Mouse (Mus musculus): ENCODE measurements around the gene Dnajb12. TPM values are rescaled to one million over a fixed set of nuclear protein-coding genes. Genes with fewer than 3 reads are reported as not detected.

Gene Dnajb12
- polyA plus RNA-seq, 1 experiment: 20.5 TPM

DNA sequence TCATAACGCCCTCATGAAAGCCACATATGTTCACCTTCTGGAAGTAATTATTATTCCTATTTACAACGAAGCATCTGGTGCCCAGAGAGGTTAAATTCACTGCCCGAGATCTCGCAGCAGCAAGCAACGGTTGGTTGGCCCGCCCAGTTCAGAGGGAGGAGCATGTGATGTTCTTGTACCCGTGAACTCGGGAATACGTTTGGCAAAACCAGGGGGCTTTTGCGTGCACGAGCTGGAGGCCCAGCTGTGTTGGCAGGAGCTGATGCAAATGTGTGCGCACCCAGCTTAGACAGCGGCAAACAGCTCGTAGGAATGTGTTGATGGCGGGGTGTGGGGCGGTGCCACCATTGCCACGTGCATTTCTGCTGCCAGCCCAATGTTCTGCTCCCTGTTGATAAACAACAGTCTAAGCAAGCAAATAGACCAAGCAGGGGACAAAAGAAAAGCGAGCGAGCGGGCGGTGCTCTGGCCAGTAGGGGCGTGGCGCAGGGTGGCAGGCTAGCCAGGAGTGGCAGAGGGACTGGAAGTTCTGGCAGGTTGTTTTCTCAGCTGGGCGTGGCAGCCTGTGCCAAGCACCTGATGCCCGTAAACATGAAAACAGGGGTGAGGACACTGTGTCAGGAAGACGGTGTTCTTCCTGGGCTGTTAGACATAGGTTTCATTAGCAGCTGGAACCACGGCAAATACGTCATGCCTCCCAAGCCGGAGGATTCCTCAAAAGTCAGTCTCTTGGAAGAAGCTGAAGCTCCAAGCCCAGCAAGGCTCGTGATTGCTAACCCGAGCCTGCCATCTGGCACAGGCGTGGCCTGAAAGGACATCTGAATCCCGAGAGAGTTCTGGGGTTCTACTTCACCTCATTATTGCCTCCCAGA is 41.7 kb downstream of the Dnajb12 start:
- TF ChIP-seq CTCF (IDR thresholded peaks at IDR 0.05; ENCODE audit: control insufficient read depth, insufficient read depth, low read length): peak; percentile 25; the same call in 1 of the 2 replicates
- TF ChIP-seq POLR2A (IDR thresholded peaks at IDR 0.05; ENCODE audit: borderline replicate concordance, control insufficient read depth, low read depth, low read length): no peak; the same call in 1 of the 2 replicates
- 9% methylated on average over 33 of the region's 33 CpGs for WGBS
- Histone ChIP-seq H3K27ac (ENCODE audit: control insufficient read depth, insufficient read depth, low read depth, low read length, poor library complexity) (peak overlapping the region; percentile 90), H3K4me3 (replicated peaks; ENCODE audit: control insufficient read depth, low read depth, low read length) (peak overlapping the region; percentile 74), H3K4me1 (ENCODE audit: control insufficient read depth, insufficient read depth, low read length) (peaks cover 4% of the 10 kb centered on the region; the same call in 1 of the 2 replicates)

DNA sequence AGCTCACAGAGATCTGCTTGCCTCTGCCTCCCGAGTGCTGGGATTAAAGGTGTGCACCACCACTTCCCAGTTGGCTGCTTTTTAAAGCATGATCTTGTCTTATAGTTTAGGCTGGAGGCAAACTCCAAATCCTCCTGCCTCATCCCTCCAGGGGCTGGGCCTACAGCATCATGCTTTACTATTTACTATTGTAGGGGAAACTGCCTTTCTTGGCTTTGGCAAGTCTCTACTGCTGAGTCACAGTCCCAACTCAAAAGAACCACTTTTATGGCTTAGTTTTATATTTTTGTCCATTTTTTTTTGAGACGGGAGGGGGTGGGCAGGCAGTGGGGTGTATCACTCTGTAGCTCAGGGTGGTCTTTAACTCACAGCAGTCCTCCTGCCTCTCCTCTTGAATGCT is 44.1 kb downstream of the Dnajb12 start:
- H3K27ac ChIP-seq (ENCODE audit: control insufficient read depth, insufficient read depth, low read depth, low read length, poor library complexity): no peak overlapping the region
- H3K4me3 ChIP-seq (replicated peaks; ENCODE audit: control insufficient read depth, low read depth, low read length): no peak overlapping the region
- TF ChIP-seq POLR2A (IDR thresholded peaks at IDR 0.05; ENCODE audit: borderline replicate concordance, control insufficient read depth, low read depth, low read length): no peak
- no peak for TF ChIP-seq CTCF (IDR thresholded peaks at IDR 0.05; ENCODE audit: control insufficient read depth, insufficient read depth, low read length)
- peaks cover 3% of the 10 kb centered on the region; the same call in 1 of the 2 replicates for H3K4me1 ChIP-seq (ENCODE audit: control insufficient read depth, insufficient read depth, low read length)
- 60% methylated on average over 2 of the region's 2 CpGs for WGBS

DNA sequence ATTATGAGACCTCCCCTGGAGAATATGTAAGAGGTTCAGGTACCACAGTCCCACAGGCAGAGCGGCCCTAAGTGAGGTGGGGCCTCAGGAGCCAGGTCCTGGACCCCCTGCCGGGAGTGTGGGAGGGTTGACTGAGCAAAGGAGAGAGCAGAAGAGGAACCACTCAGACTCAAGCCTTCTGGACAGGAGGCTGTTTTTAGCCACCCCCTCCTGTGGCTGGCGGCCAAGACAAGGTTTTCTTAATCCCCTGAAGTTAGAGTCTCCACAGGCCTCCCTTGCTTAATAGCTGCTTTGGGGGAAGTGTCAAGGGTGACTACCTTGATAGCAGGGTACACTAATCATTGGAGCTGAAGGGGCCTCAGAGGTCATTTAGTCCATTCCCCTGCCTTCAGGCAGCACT is 44.9 kb downstream of the Dnajb12 start:
- Histone ChIP-seq H3K4me3 (replicated peaks; ENCODE audit: control insufficient read depth, low read depth, low read length) (no peak overlapping the region), H3K4me1 (ENCODE audit: control insufficient read depth, insufficient read depth, low read length) (peaks cover 3% of the 10 kb centered on the region; the same call in 1 of the 2 replicates), H3K27ac (ENCODE audit: control insufficient read depth, insufficient read depth, low read depth, low read length, poor library complexity) (peak overlapping the region; percentile 72)
- WGBS: 15% methylated on average over 3 of the region's 3 CpGs
- no peak for TF ChIP-seq CTCF (IDR thresholded peaks at IDR 0.05; ENCODE audit: control insufficient read depth, insufficient read depth, low read length)
- no peak for TF ChIP-seq POLR2A (IDR thresholded peaks at IDR 0.05; ENCODE audit: borderline replicate concordance, control insufficient read depth, low read depth, low read length)

- Histone ChIP-seq H3K27ac (ENCODE audit: control insufficient read depth, insufficient read depth, low read depth, low read length, poor library complexity) (no peak overlapping the region), H3K4me3 (replicated peaks; ENCODE audit: control insufficient read depth, low read depth, low read length) (no peak overlapping the region), H3K4me1 (ENCODE audit: control insufficient read depth, insufficient read depth, low read length) (peaks cover 7% of the 10 kb centered on the region)
- TF ChIP-seq CTCF (IDR thresholded peaks at IDR 0.05; ENCODE audit: control insufficient read depth, insufficient read depth, low read length) (no peak), POLR2A (IDR thresholded peaks at IDR 0.05; ENCODE audit: borderline replicate concordance, control insufficient read depth, low read depth, low read length) (no peak)
- WGBS: 89% methylated on average over 7 of the region's 7 CpGs
Measured at GRCm38 (mm10) chr10:59929205-59929604, 49.8 kb downstream of the Dnajb12 start.

- H3K4me1 ChIP-seq (ENCODE audit: control insufficient read depth, insufficient read depth, low read length): peaks cover 7% of the 10 kb centered on the region
- TF ChIP-seq CTCF (IDR thresholded peaks at IDR 0.05; ENCODE audit: control insufficient read depth, insufficient read depth, low read length): no peak
- no peak for TF ChIP-seq POLR2A (IDR thresholded peaks at IDR 0.05; ENCODE audit: borderline replicate concordance, control insufficient read depth, low read depth, low read length)
- WGBS: 71% methylated on average over 10 of the region's 10 CpGs
- H3K27ac ChIP-seq (ENCODE audit: control insufficient read depth, insufficient read depth, low read depth, low read length, poor library complexity): no peak overlapping the region
- H3K4me3 ChIP-seq (replicated peaks; ENCODE audit: control insufficient read depth, low read depth, low read length): no peak overlapping the region
Measured at GRCm38 (mm10) chr10:59930996-59931395, 51.6 kb downstream of the Dnajb12 start.

- Histone ChIP-seq H3K4me3 (replicated peaks; ENCODE audit: control insufficient read depth, low read depth, low read length) (no peak overlapping the region), H3K4me1 (ENCODE audit: control insufficient read depth, insufficient read depth, low read length) (peaks cover 7% of the 10 kb centered on the region), H3K27ac (ENCODE audit: control insufficient read depth, insufficient read depth, low read depth, low read length, poor library complexity) (peak overlapping the region; percentile 56; the same call in 1 of the 2 replicates)
- TF ChIP-seq POLR2A (IDR thresholded peaks at IDR 0.05; ENCODE audit: borderline replicate concordance, control insufficient read depth, low read depth, low read length) (no peak), CTCF (IDR thresholded peaks at IDR 0.05; ENCODE audit: control insufficient read depth, insufficient read depth, low read length) (no peak)
- WGBS: 9% methylated on average over 6 of the region's 6 CpGs
Measured at GRCm38 (mm10) chr10:59932521-59932920, 53.2 kb downstream of the Dnajb12 start.

DNA sequence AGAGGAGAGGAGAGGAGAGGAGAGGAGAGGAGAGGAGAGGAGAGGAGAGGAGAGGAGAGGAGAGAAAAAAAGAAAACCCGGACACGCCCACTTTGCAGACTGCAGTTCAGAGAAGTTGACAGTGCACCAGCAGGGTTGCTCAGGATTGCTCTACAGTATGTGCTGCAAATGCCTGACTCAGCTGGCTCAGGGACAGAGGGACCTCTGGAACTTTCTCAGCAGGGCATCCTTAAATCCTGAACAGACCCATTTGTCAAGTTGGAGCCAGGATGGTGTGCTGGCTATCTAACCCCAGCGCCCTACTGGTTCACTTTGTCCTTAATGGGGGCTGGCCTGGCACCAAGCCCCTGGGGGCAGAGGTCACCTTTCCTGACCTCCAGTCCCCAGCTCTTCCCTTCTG is 54.7 kb downstream of the Dnajb12 start:
- H3K4me1 ChIP-seq (ENCODE audit: control insufficient read depth, insufficient read depth, low read length): peaks cover 8% of the 10 kb centered on the region
- no peak overlapping the region for H3K4me3 ChIP-seq (replicated peaks; ENCODE audit: control insufficient read depth, low read depth, low read length)
- WGBS: 46% methylated on average over 3 of the region's 3 CpGs
- TF ChIP-seq POLR2A (IDR thresholded peaks at IDR 0.05; ENCODE audit: borderline replicate concordance, control insufficient read depth, low read depth, low read length): no peak
- TF ChIP-seq CTCF (IDR thresholded peaks at IDR 0.05; ENCODE audit: control insufficient read depth, insufficient read depth, low read length): no peak
- H3K27ac ChIP-seq (ENCODE audit: control insufficient read depth, insufficient read depth, low read depth, low read length, poor library complexity): no peak overlapping the region

DNA sequence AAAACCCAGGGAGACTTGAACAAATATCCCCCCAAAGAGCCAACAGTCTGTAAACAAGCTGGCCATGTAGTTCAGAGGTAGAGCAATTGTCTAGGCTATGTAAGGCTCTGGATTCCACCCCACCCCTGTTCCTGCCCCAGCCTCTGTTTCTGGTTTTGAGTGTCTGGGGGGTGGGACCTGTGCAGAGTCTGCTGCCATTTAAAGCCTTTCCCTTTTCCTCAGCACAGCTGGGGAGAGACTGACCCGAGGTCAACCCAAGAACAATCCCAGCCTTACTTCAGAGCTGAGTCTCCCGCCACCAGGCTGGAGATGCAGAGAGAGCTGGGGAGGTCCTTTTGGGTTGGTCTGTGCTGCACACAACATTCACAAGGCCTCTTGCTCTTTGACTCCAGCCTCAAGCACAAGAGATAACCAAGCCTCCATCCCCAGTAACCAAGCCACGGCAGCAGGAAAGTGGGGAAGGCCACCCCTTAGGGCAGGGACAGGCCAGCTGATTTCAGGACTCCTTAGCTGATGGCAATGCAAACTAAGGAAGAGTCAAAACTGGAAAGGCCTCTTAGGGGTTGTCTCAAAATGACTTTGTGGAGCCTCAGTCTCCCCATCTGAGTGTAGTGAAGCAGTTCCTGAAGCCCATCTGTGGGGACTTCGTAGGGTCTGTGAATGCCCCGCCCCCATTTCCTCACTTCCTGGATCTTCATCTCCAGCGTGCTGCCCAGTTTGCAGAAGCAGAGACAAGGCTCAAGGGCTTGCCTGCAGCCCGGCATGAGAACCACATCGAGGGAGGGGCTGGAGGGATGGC is 56.9 kb downstream of the Dnajb12 start:
- WGBS: 20% methylated on average over 8 of the region's 8 CpGs
- Histone ChIP-seq H3K4me3 (replicated peaks; ENCODE audit: control insufficient read depth, low read depth, low read length) (no peak overlapping the region), H3K4me1 (ENCODE audit: control insufficient read depth, insufficient read depth, low read length) (peaks cover 9% of the 10 kb centered on the region), H3K27ac (ENCODE audit: control insufficient read depth, insufficient read depth, low read depth, low read length, poor library complexity) (no peak overlapping the region)
- TF ChIP-seq POLR2A (IDR thresholded peaks at IDR 0.05; ENCODE audit: borderline replicate concordance, control insufficient read depth, low read depth, low read length) (no peak), CTCF (IDR thresholded peaks at IDR 0.05; ENCODE audit: control insufficient read depth, insufficient read depth, low read length) (no peak)
